In the genomic region with DNA sequence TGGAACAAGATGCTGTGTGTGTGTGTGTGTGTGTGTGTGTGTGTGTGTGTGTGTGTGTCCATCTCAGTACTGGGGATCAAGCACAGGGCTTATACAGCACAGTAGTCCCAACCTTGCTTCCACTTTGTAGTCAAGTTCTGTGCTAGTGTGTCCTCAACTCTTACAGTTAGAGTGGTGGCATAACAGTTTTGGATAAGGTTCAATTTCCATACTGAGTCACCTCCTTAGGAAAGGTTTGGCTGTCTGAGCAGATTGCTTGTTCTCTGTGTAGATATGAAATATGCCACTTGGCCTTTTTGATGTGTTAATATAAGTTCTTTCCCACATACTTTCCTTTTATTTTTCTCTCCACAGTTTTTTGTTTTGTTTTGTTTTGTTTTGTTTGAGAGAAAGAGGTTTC, we compare ENCODE assay signal across 14 mouse cellular contexts.
"Had no signal": no experiment of that assay in that cellular context is flagged by ENCODE, and none has a peak within 500 bp of the region (broad histone marks: within the 10 kb centered on the region; RNA-seq: fewer than 3 reads in every experiment).

No protein-coding gene starts in this region.

- H3K4me1 ChIP-seq: limb, embryonic 13.5 days; megakaryocyte, embryonic 14.5 days; midbrain, embryonic 13.5 days had no signal

- H3K4me3 ChIP-seq: layer of hippocampus, adult 2 months; limb, embryonic 13.5 days; megakaryocyte, embryonic 14.5 days; midbrain, embryonic 13.5 days had no signal

- DNase-seq: kidney, adult 11 months; kidney, adult 9 months; kidney, postnatal 10 days; kidney, postnatal 4 days; left cerebral cortex, postnatal 4 days; lung, adult 18-20 months; lung, postnatal 10 days; right cerebral cortex, adult 18-20 months; thymus, adult 2 months; thymus, postnatal 25 days had no signal
